Mouse (Mus musculus): ENCODE measurements at regions not wholly inside any gene's neighbourhood (a gene's known extent, or its start where the extent isn't known, plus 50 kb on each side); places are given as distances from the start of the nearest gene placed in this dataset.

DNA sequence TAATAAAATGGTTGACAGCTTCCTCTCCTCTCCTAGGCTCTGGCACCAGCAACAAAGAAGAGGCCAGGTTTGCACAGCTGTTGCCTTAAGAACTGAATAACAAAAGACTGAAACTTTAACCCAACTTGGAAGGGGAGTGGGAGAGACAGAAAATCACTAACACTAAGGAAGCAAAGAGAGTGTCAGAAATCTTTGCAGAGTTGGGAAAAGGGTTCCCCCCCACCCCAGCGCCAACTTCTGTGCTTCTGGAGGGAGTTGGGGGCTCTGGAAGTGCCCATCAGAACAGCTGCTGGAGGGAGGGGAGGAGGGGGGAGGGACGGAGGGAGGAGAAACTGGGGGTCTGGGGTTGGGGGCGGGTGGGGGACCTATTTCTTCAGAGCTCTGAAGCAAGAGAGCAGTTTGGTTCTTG, 86.8 kb upstream of the Plekha5 start:
- TF ChIP-seq CTCF (IDR thresholded peaks at IDR 0.05) = no peak
- no peak for TF ChIP-seq EP300 (IDR thresholded peaks at IDR 0.05)

Measured in lung, postnatal 0 days (tissue).